Mouse (Mus musculus) cerebellum, adult 2 months (tissue): Measurements from ENCODE around the gene Mdfi.

Source experiments
- CTCF ChIP-seq: fragments of 200-500 bp; IDR thresholded peaks from 2 replicates; pipeline ENCODE4 v1.5.1; 2011; ENCODE audit warnings: low read depth, mild to moderate bottlenecking, control low read depth, low read length, moderate library complexity, borderline replicate concordance; ENCODE audit not compliant: insufficient read depth
- POLR2A ChIP-seq: fragments of 200-500 bp; IDR thresholded peaks from 2 replicates; pipeline ENCODE4 v1.6.1; 2011; ENCODE audit warnings: low read length, control low read depth, borderline replicate concordance; ENCODE audit not compliant: insufficient read depth

- TF ChIP-seq POLR2A (no peak), CTCF (peak; percentile 95)
Measured at GRCm38 (mm10) chr17:47793377-47793776, 41.1 kb downstream of the Mdfi start.
